Mouse (Mus musculus): ENCODE results near the gene Fam227b. TPM values are rescaled to one million over a fixed set of nuclear protein-coding genes. Genes with fewer than 3 reads are reported as not detected.

Gene Fam227b
- polyA plus RNA-seq, 1 experiment from 2014 or later, result not detected

DNA sequence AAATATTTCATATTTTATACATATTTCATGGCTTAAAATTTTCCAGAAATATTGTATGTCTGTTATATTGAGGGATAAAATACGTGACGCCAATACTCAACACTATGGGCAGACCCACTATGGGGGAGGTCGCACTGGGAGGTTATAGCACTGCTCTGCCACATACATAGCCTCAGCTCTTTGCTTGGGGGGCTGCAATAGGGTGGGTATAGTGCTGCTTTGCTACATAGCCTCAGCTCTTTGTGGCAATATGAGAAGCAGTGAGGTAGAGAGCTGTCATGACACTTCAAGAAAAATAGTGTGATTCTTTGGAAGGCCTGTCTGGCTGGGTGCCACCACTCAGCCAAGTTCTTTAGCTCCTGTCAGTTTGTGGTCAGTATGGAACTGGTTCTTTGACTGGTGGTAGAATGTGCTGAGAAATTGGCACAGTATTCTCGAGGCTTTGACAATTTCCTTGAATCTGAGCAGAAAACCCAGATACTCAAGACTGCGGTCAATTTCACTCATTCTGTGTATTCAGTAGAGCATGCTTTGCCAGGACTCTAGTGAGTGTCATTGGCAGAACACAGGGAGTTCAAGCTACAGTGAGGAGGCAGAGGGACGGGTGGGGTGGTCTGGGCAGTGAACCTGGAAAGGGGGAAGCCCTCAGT is 212.7 kb downstream of the Fam227b start:
- no peak overlapping the region for H3K4me3 ChIP-seq
- H3K9me3 ChIP-seq, result no peaks in the 10 kb centered on the region
- no peaks in the 10 kb centered on the region for H3K27me3 ChIP-seq (ENCODE audit: insufficient read depth, poor library complexity, severe bottlenecking)
- H3K36me3 ChIP-seq, result 0 out of 2 replicates have a peak, but pooled peaks cover 8% of the 10 kb centered on the region
- no peaks in the 10 kb centered on the region for H3K4me1 ChIP-seq (replicated peaks)
- WGBS, result 92% methylated on average over 6 of the region's 6 CpGs
- H3K27ac ChIP-seq, result no peak overlapping the region
- no peak for DNase-seq (ENCODE audit: low spot score)

DNA sequence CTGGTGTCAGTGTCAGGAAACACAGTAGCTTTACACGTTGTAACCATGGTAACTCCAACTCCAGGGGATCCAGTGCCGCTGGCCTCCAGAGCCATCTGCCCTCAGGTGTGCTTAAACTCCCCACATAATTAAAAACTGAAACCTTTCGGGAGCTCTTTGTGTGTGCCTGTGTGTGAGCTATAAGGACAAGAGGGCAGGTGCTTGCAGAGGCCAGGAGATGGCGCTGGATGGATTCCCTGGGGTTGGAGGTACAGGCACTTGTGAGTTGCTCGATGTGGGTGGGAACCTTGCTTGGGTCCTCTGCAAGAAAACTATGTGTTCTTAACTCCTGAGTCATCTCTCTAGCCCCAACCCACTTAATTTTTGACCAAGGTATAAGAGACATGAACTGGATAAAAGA is 215.4 kb downstream of the Fam227b start:
- Histone ChIP-seq H3K4me1 (replicated peaks) (no peaks in the 10 kb centered on the region), H3K9me3 (no peaks in the 10 kb centered on the region), H3K27ac (no peak overlapping the region), H3K27me3 (ENCODE audit: insufficient read depth, poor library complexity, severe bottlenecking) (no peaks in the 10 kb centered on the region), H3K36me3 (peaks cover 10% of the 10 kb centered on the region; the same call in 1 of the 2 replicates), H3K4me3 (no peak overlapping the region)
- peak; percentile 5 for DNase-seq (ENCODE audit: low spot score)
- 51% methylated on average over 5 of the region's 5 CpGs for WGBS

DNA sequence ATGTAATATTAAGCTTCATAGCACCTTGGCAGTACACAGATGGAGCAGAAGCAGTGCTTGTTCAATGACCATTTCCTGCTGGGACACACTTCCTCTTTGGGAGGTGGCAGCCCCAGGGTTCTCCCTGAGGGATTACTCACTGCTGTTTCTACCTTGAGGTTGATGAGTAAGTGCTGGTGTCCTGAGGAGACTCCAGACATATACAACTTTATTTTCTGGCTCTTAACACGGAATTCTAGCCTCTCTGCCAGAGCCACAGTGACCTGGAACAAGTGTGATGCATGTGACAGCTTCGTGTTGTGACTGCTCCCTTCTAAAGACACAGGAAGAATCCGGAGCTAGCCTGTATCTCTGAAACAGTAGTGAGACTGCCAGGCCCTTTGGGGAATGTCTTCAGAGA is 217.8 kb downstream of the Fam227b start:
- Histone ChIP-seq H3K4me1 (replicated peaks) (no peaks in the 10 kb centered on the region), H3K36me3 (peaks cover 15% of the 10 kb centered on the region; the same call in 1 of the 2 replicates), H3K27me3 (ENCODE audit: insufficient read depth, poor library complexity, severe bottlenecking) (no peaks in the 10 kb centered on the region), H3K27ac (no peak overlapping the region), H3K9me3 (no peaks in the 10 kb centered on the region), H3K4me3 (no peak overlapping the region)
- no peak for DNase-seq (ENCODE audit: low spot score)
- 73% methylated on average over 3 of the region's 3 CpGs for WGBS

Other genes starting within 250 kb of the Fam227b start
- 0.14 and 0.56 TPM in 2 replicates for gene Fgf7, start 117.3 kb downstream of the Fam227b start, polyA plus RNA-seq (2016; fragmentation: Nextera tagmentation; extraction: Ambion mirVana)
- gene Dtwd1, start 137 bp upstream of the Fam227b start, polyA plus RNA-seq (2016; fragmentation: Nextera tagmentation; extraction: Ambion mirVana), result 25.4 and 27.1 TPM in 2 replicates
- not detected in 2 replicates for gene Gm17555, start 63.1 kb upstream of the Fam227b start, polyA plus RNA-seq (2016; fragmentation: Nextera tagmentation; extraction: Ambion mirVana)

Measured in hindbrain, embryonic 10.5 days (tissue).